Mouse (Mus musculus) embryonic facial prominence, embryonic 11.5 days (tissue): ENCODE measurements around the gene Igf1r. TPM values are rescaled to one million over a fixed set of nuclear protein-coding genes. Genes with fewer than 3 reads are reported as not detected.

Experiments
- ATAC-seq: fragments of 200-750 bp; cut with Nextera tagmentation; replicated peaks from 2 replicates; pipeline ENCODE4 v1.8.0; 2017; ENCODE audit warnings: low read depth; ENCODE audit not compliant: insufficient number of reproducible peaks, low FRiP score, low TSS enrichment
- DNase-seq: peaks from one replicate; pipeline ENCODE4 v3.0.0-alpha.2; 2015; ENCODE audit warnings: low spot score
- H3K27ac ChIP-seq: fragments of 300-500 bp; sonication (generic); replicated peaks from 2 replicates; pipeline ENCODE4 v1.5.1; 2014; ENCODE audit warnings: mild to moderate bottlenecking, low read depth, low read length, control low read depth
- H3K27me3 ChIP-seq: fragments of 300-500 bp; sonication (generic); 2 replicates; pipeline ENCODE4 v1.6.1; 2014; ENCODE audit warnings: mild to moderate bottlenecking, low read length, moderate library complexity, mixed read lengths; ENCODE audit not compliant: control insufficient read depth, insufficient read depth
- H3K36me3 ChIP-seq: fragments of 300-500 bp; sonication (generic); replicated peaks from 2 replicates; pipeline ENCODE4 v1.6.1; 2014; ENCODE audit warnings: low read depth, mild to moderate bottlenecking, low read length, moderate library complexity, mixed read lengths; ENCODE audit not compliant: control insufficient read depth, insufficient read depth
- H3K4me1 ChIP-seq: fragments of 300-500 bp; sonication (generic); 2 replicates; pipeline ENCODE4 v1.6.1; 2014; ENCODE audit warnings: low read length, mixed read lengths; ENCODE audit not compliant: control insufficient read depth, insufficient read depth
- H3K4me2 ChIP-seq: fragments of 300-500 bp; sonication (generic); 2 replicates; pipeline ENCODE4 v1.6.1; 2014; ENCODE audit warnings: low read depth, mild to moderate bottlenecking, control low read depth, low read length, moderate library complexity
- H3K4me3 ChIP-seq: fragments of 300-500 bp; sonication (generic); 2 replicates; pipeline ENCODE4 v1.5.1; 2014; ENCODE audit warnings: low read depth, low read length, control low read depth
- H3K9ac ChIP-seq: fragments of 300-500 bp; sonication (generic); replicated peaks from 2 replicates; pipeline ENCODE4 v1.6.1; 2014; ENCODE audit warnings: mild to moderate bottlenecking, control low read depth, low read length
- H3K9me3 ChIP-seq: fragments of 300-500 bp; sonication (generic); replicated peaks from 2 replicates; pipeline ENCODE4 v1.6.1; 2016; ENCODE audit warnings: mild to moderate bottlenecking, low read length, inconsistent platforms, mixed read lengths; ENCODE audit not compliant: control insufficient read depth
- WGBS: fragments of 180-500 bp; shearing (Covaris S2); extraction: QIAGEN DNeasy Blood & Tissue Kit; methylation state at CpG from one replicate; pipeline ENCODE4 v1.1.7; 2014; 5-methylcytosine and 5-hydroxymethylcytosine counted together
- polyA plus RNA-seq: library from polyadenylated mRNA; unstranded; fragments of >200 nt; fragmentation: Nextera tagmentation; extraction: Ambion mirVana; gene quantifications from 2 replicates; pipeline ENCODE4 v1.2.1, GENCODE M21; 2014

Igf1r gene
- polyA plus RNA-seq, 1 experiment from 2014 or later: 19.4 TPM

- Histone ChIP-seq H3K4me2 (peak overlapping the region; percentile 97), H3K4me3 (peak overlapping the region; percentile 98), H3K27ac (peak overlapping the region; percentile 99), H3K9ac (peak overlapping the region; percentile 89), H3K27me3 (no peaks in the 10 kb centered on the region), H3K36me3 (no peaks in the 10 kb centered on the region), H3K9me3 (no peaks in the 10 kb centered on the region), H3K4me1 (no peaks in the 10 kb centered on the region)
- under 1% methylated on average over 30 of the region's 73 CpGs for WGBS
- ATAC-seq (peak; percentile 79), DNase-seq (peak; percentile 97)
These were observed 1.0 kb upstream of the Igf1r start for GRCm38 (mm10) chr7:67951532-67952035.

- peak overlapping the region; percentile 98 for H3K4me3 ChIP-seq
- under 1% methylated on average over 55 of the region's 91 CpGs for WGBS
- no peaks in the 10 kb centered on the region for H3K4me1 ChIP-seq
- H3K9me3 ChIP-seq: no peaks in the 10 kb centered on the region
- H3K4me2 ChIP-seq: peak overlapping the region; percentile 97
- peak overlapping the region; percentile 89 for H3K9ac ChIP-seq
- H3K36me3 ChIP-seq: no peaks in the 10 kb centered on the region
- H3K27ac ChIP-seq: peak overlapping the region; percentile 99
- ATAC-seq (peak; percentile 26; the same call in 1 of the 2 replicates), DNase-seq (peak; percentile 82)
- H3K27me3 ChIP-seq: no peaks in the 10 kb centered on the region
These were observed 468 bp upstream of the Igf1r start for GRCm38 (mm10) chr7:67952036-67952681.

- Histone ChIP-seq H3K27ac (no peak overlapping the region), H3K9me3 (no peaks in the 10 kb centered on the region), H3K4me3 (peak overlapping the region; percentile 98), H3K36me3 (no peaks in the 10 kb centered on the region), H3K4me2 (peak overlapping the region; percentile 97), H3K27me3 (no peaks in the 10 kb centered on the region), H3K9ac (peak overlapping the region; percentile 89), H3K4me1 (no peaks in the 10 kb centered on the region)
- under 1% methylated on average over 22 of the region's 23 CpGs for WGBS
- peak; percentile 46 for DNase-seq
- no peak for ATAC-seq
These were observed 1.2 kb downstream of the Igf1r start for GRCm38 (mm10) chr7:67953764-67954242.

- Histone ChIP-seq H3K27ac (no peak overlapping the region), H3K4me3 (peak overlapping the region; percentile 98), H3K4me1 (no peaks in the 10 kb centered on the region), H3K36me3 (no peaks in the 10 kb centered on the region), H3K9ac (peak overlapping the region; percentile 89), H3K9me3 (no peaks in the 10 kb centered on the region), H3K4me2 (peak overlapping the region; percentile 97), H3K27me3 (no peaks in the 10 kb centered on the region)
- DNase-seq (peak; percentile 33), ATAC-seq (no peak)
- WGBS: 3% methylated on average over 10 of the region's 10 CpGs
These were observed 2.1 kb downstream of the Igf1r start for GRCm38 (mm10) chr7:67954591-67955185.

- no peak overlapping the region for H3K27ac ChIP-seq
- no peaks in the 10 kb centered on the region for H3K9me3 ChIP-seq
- H3K4me1 ChIP-seq: no peaks in the 10 kb centered on the region
- H3K4me3 ChIP-seq: peak overlapping the region; percentile 98
- H3K4me2 ChIP-seq: peak overlapping the region; percentile 97
- peak overlapping the region; percentile 89 for H3K9ac ChIP-seq
- no peak for DNase-seq
- no peaks in the 10 kb centered on the region for H3K27me3 ChIP-seq
- H3K36me3 ChIP-seq: no peaks in the 10 kb centered on the region
- WGBS: 36% methylated on average over 5 of the region's 5 CpGs
- no peak for ATAC-seq
These were observed 2.6 kb downstream of the Igf1r start for GRCm38 (mm10) chr7:67955276-67955675.

GRCm38 (mm10) chr7:67957376-67957775 is 4.7 kb downstream of the Igf1r start:
- no peak overlapping the region for H3K4me2 ChIP-seq
- WGBS: 81% methylated on average over 6 of the region's 6 CpGs
- no peak overlapping the region for H3K4me3 ChIP-seq
- H3K27ac ChIP-seq: no peak overlapping the region
- H3K36me3 ChIP-seq: no peaks in the 10 kb centered on the region
- DNase-seq (no peak), ATAC-seq (no peak)
- no peaks in the 10 kb centered on the region for H3K27me3 ChIP-seq
- no peaks in the 10 kb centered on the region for H3K9me3 ChIP-seq
- no peak overlapping the region for H3K9ac ChIP-seq
- H3K4me1 ChIP-seq: no peaks in the 10 kb centered on the region; the same call in 1 of the 2 replicates

GRCm38 (mm10) chr7:67958045-67958444 is 5.4 kb downstream of the Igf1r start:
- H3K9ac ChIP-seq: no peak overlapping the region
- 81% methylated on average over 18 of the region's 18 CpGs for WGBS
- H3K27ac ChIP-seq: no peak overlapping the region
- ATAC-seq (no peak), DNase-seq (no peak)
- no peak overlapping the region for H3K4me3 ChIP-seq
- H3K9me3 ChIP-seq: no peaks in the 10 kb centered on the region
- H3K4me1 ChIP-seq: no peaks in the 10 kb centered on the region; the same call in 1 of the 2 replicates
- no peaks in the 10 kb centered on the region for H3K36me3 ChIP-seq
- no peaks in the 10 kb centered on the region for H3K27me3 ChIP-seq
- H3K4me2 ChIP-seq: no peak overlapping the region

- Histone ChIP-seq H3K27ac (no peak overlapping the region), H3K4me1 (no peaks in the 10 kb centered on the region; the same call in 1 of the 2 replicates), H3K36me3 (no peaks in the 10 kb centered on the region), H3K4me3 (no peak overlapping the region), H3K4me2 (no peak overlapping the region), H3K9ac (no peak overlapping the region), H3K27me3 (no peaks in the 10 kb centered on the region), H3K9me3 (no peaks in the 10 kb centered on the region)
- 61% methylated on average over 9 of the region's 9 CpGs for WGBS
- DNase-seq (no peak), ATAC-seq (no peak)
These were observed 8.1 kb downstream of the Igf1r start for GRCm38 (mm10) chr7:67960701-67961100.
